Mouse (Mus musculus): Measurements from ENCODE around the gene Rps6kb2. TPM values are rescaled to one million over a fixed set of nuclear protein-coding genes. Genes with fewer than 3 reads are reported as not detected.

Gene Rps6kb2
- polyA plus RNA-seq, 1 experiment from 2014 or later = 31.9 TPM

- Histone ChIP-seq H3K4me3 (ENCODE audit: low read depth, low read length) (no peak within 1 kb of the TSS), H3K27ac (ENCODE audit: low read length) (no peak within 1 kb of the TSS), H3K4me2 (ENCODE audit: low read depth, low read length) (peak within 1 kb of the TSS; percentile 38; the same call in 1 of the 2 replicates), H3K36me3 (ENCODE audit: control insufficient read depth, insufficient read depth) (no peaks in the 10 kb centered on the region), H3K27me3 (ENCODE audit: control insufficient read depth, insufficient read depth, low read depth, low read length) (no peaks in the 10 kb centered on the region), H3K9me3 (replicated peaks; ENCODE audit: control insufficient read depth, low read length) (no peaks in the 10 kb centered on the region), H3K4me1 (ENCODE audit: control insufficient read depth, low read depth, low read length) (peaks cover 6% of the 10 kb centered on the region), H3K9ac (ENCODE audit: low read depth, low read length) (no peak within 1 kb of the TSS)
- WGBS (ENCODE audit: insufficient replicate concordance) = 22% methylated on average over 11 of the region's 11 CpGs
- peak; percentile 26; the same call in 1 of the 2 replicates for ATAC-seq (ENCODE audit: low read depth)
Measured at GRCm38 (mm10) chr19:4175368-4175947, 12.3 kb upstream of the Rps6kb2 start, which contains the start of gene Carns1. Gene Carns1, minus strand, starts transcription at chr19:4175479.

- Histone ChIP-seq H3K36me3 (ENCODE audit: control insufficient read depth, insufficient read depth) (no peaks in the 10 kb centered on the region), H3K9ac (ENCODE audit: low read depth, low read length) (no peak overlapping the region; the same call in 1 of the 2 replicates), H3K9me3 (replicated peaks; ENCODE audit: control insufficient read depth, low read length) (no peaks in the 10 kb centered on the region), H3K27me3 (ENCODE audit: control insufficient read depth, insufficient read depth, low read depth, low read length) (no peaks in the 10 kb centered on the region), H3K4me2 (ENCODE audit: low read depth, low read length) (no peak overlapping the region), H3K4me1 (ENCODE audit: control insufficient read depth, low read depth, low read length) (peaks cover 14% of the 10 kb centered on the region), H3K4me3 (ENCODE audit: low read depth, low read length) (no peak overlapping the region), H3K27ac (ENCODE audit: low read length) (no peak overlapping the region)
- 65% methylated on average over 11 of the region's 11 CpGs for WGBS (ENCODE audit: insufficient replicate concordance)
- no peak for ATAC-seq (ENCODE audit: low read depth)
Measured at GRCm38 (mm10) chr19:4172925-4173324, 9.8 kb upstream of the Rps6kb2 start.

- ATAC-seq (ENCODE audit: low read depth) = no peak
- Histone ChIP-seq H3K9ac (ENCODE audit: low read depth, low read length) (no peak overlapping the region), H3K27me3 (ENCODE audit: control insufficient read depth, insufficient read depth, low read depth, low read length) (no peaks in the 10 kb centered on the region), H3K36me3 (ENCODE audit: control insufficient read depth, insufficient read depth) (no peaks in the 10 kb centered on the region), H3K4me3 (ENCODE audit: low read depth, low read length) (no peak overlapping the region), H3K4me2 (ENCODE audit: low read depth, low read length) (no peak overlapping the region), H3K9me3 (replicated peaks; ENCODE audit: control insufficient read depth, low read length) (no peaks in the 10 kb centered on the region), H3K4me1 (ENCODE audit: control insufficient read depth, low read depth, low read length) (peaks cover 17% of the 10 kb centered on the region), H3K27ac (ENCODE audit: low read length) (no peak overlapping the region)
- WGBS (ENCODE audit: insufficient replicate concordance) = 37% methylated on average over 13 of the region's 13 CpGs
Measured at GRCm38 (mm10) chr19:4171393-4172290, 8.5 kb upstream of the Rps6kb2 start.

- H3K27me3 ChIP-seq (ENCODE audit: control insufficient read depth, insufficient read depth, low read depth, low read length) = no peaks in the 10 kb centered on the region
- peaks cover 17% of the 10 kb centered on the region for H3K4me1 ChIP-seq (ENCODE audit: control insufficient read depth, low read depth, low read length)
- H3K4me3 ChIP-seq (ENCODE audit: low read depth, low read length) = no peak overlapping the region
- no peak for ATAC-seq (ENCODE audit: low read depth)
- no peak overlapping the region for H3K9ac ChIP-seq (ENCODE audit: low read depth, low read length)
- no peaks in the 10 kb centered on the region for H3K9me3 ChIP-seq (replicated peaks; ENCODE audit: control insufficient read depth, low read length)
- no peaks in the 10 kb centered on the region for H3K36me3 ChIP-seq (ENCODE audit: control insufficient read depth, insufficient read depth)
- H3K27ac ChIP-seq (ENCODE audit: low read length) = no peak overlapping the region
- no peak overlapping the region for H3K4me2 ChIP-seq (ENCODE audit: low read depth, low read length)
- 70% methylated on average over 10 of the region's 10 CpGs for WGBS (ENCODE audit: insufficient replicate concordance)
Measured at GRCm38 (mm10) chr19:4170723-4171392, 7.7 kb upstream of the Rps6kb2 start.

GRCm38 (mm10) chr19:4169810-4170209 lies 6.7 kb upstream of the Rps6kb2 start:
- Histone ChIP-seq H3K36me3 (ENCODE audit: control insufficient read depth, insufficient read depth) (no peaks in the 10 kb centered on the region), H3K27me3 (ENCODE audit: control insufficient read depth, insufficient read depth, low read depth, low read length) (no peaks in the 10 kb centered on the region), H3K4me1 (ENCODE audit: control insufficient read depth, low read depth, low read length) (peaks cover 15% of the 10 kb centered on the region), H3K9me3 (replicated peaks; ENCODE audit: control insufficient read depth, low read length) (no peaks in the 10 kb centered on the region), H3K27ac (ENCODE audit: low read length) (peak overlapping the region; percentile 83), H3K4me2 (ENCODE audit: low read depth, low read length) (peak overlapping the region; percentile 98), H3K9ac (ENCODE audit: low read depth, low read length) (peak overlapping the region; percentile 82), H3K4me3 (ENCODE audit: low read depth, low read length) (peak overlapping the region; percentile 68)
- 13% methylated on average over 27 of the region's 27 CpGs for WGBS (ENCODE audit: insufficient replicate concordance)
- peak; percentile 2; the same call in 1 of the 2 replicates for ATAC-seq (ENCODE audit: low read depth)

GRCm38 (mm10) chr19:4169378-4169784 lies 6.2 kb upstream of the Rps6kb2 start:
- H3K4me3 ChIP-seq (ENCODE audit: low read depth, low read length) = peak overlapping the region; percentile 68
- H3K4me1 ChIP-seq (ENCODE audit: control insufficient read depth, low read depth, low read length) = peaks cover 20% of the 10 kb centered on the region
- H3K9me3 ChIP-seq (replicated peaks; ENCODE audit: control insufficient read depth, low read length) = no peaks in the 10 kb centered on the region
- ATAC-seq (ENCODE audit: low read depth) = peak; percentile 93
- under 1% methylated on average over 43 of the region's 43 CpGs for WGBS (ENCODE audit: insufficient replicate concordance)
- H3K36me3 ChIP-seq (ENCODE audit: control insufficient read depth, insufficient read depth) = no peaks in the 10 kb centered on the region
- peak overlapping the region; percentile 98 for H3K4me2 ChIP-seq (ENCODE audit: low read depth, low read length)
- no peaks in the 10 kb centered on the region for H3K27me3 ChIP-seq (ENCODE audit: control insufficient read depth, insufficient read depth, low read depth, low read length)
- peak overlapping the region; percentile 82 for H3K9ac ChIP-seq (ENCODE audit: low read depth, low read length)
- peak overlapping the region; percentile 83 for H3K27ac ChIP-seq (ENCODE audit: low read length)

- 61% methylated on average over 9 of the region's 9 CpGs for WGBS (ENCODE audit: insufficient replicate concordance)
Measured at GRCm38 (mm10) chr19:4166678-4167476, 3.7 kb upstream of the Rps6kb2 start.

GRCm38 (mm10) chr19:4164721-4165120 lies 1.6 kb upstream of the Rps6kb2 start:
- H3K4me2 ChIP-seq (ENCODE audit: low read depth, low read length) = no peak overlapping the region
- no peaks in the 10 kb centered on the region for H3K27me3 ChIP-seq (ENCODE audit: control insufficient read depth, insufficient read depth, low read depth, low read length)
- H3K4me1 ChIP-seq (ENCODE audit: control insufficient read depth, low read depth, low read length) = peaks cover 33% of the 10 kb centered on the region
- H3K27ac ChIP-seq (ENCODE audit: low read length) = peak overlapping the region; percentile 29
- no peaks in the 10 kb centered on the region for H3K9me3 ChIP-seq (replicated peaks; ENCODE audit: control insufficient read depth, low read length)
- H3K36me3 ChIP-seq (ENCODE audit: control insufficient read depth, insufficient read depth) = peaks cover 2% of the 10 kb centered on the region; the same call in 1 of the 2 replicates
- ATAC-seq (ENCODE audit: low read depth) = no peak
- no peak overlapping the region for H3K9ac ChIP-seq (ENCODE audit: low read depth, low read length)
- no peak overlapping the region for H3K4me3 ChIP-seq (ENCODE audit: low read depth, low read length)
- 38% methylated on average over 2 of the region's 2 CpGs for WGBS (ENCODE audit: insufficient replicate concordance)

More at GRCm38 (mm10) chr19:4166678-4167476, 3.7 kb upstream of the Rps6kb2 start:
- H3K4me1 ChIP-seq (ENCODE audit: control insufficient read depth, low read depth, low read length) = peaks cover 38% of the 10 kb centered on the region
- no peak overlapping the region for H3K9ac ChIP-seq (ENCODE audit: low read depth, low read length)
- H3K27me3 ChIP-seq (ENCODE audit: control insufficient read depth, insufficient read depth, low read depth, low read length) = no peaks in the 10 kb centered on the region
- H3K36me3 ChIP-seq (ENCODE audit: control insufficient read depth, insufficient read depth) = no peaks in the 10 kb centered on the region
- H3K4me3 ChIP-seq (ENCODE audit: low read depth, low read length) = no peak overlapping the region
- H3K4me2 ChIP-seq (ENCODE audit: low read depth, low read length) = no peak overlapping the region
- no peaks in the 10 kb centered on the region for H3K9me3 ChIP-seq (replicated peaks; ENCODE audit: control insufficient read depth, low read length)
- H3K27ac ChIP-seq (ENCODE audit: low read length) = peak overlapping the region; percentile 10; the same call in 1 of the 2 replicates
- no peak for ATAC-seq (ENCODE audit: low read depth)
